Mouse (Mus musculus) left cerebral cortex, adult 11 months (tissue): ENCODE data around the gene Erlec1.

Experiments used
- DNase-seq: peaks from one replicate; pipeline ENCODE4 v3.0.0; 2022; ENCODE audit warnings: low spot score

Erlec1 gene

GRCm38 (mm10) chr11:30954279-30954725 lies at the start of gene Erlec1:
TSS of gene Erlec1 (minus strand) at chr11:30954335.
- DNase-seq = peak; percentile 83

- no peak for DNase-seq
Observed at GRCm38 (mm10) chr11:31001169-31001908, 47.2 kb upstream of the Erlec1 start.

DNA sequence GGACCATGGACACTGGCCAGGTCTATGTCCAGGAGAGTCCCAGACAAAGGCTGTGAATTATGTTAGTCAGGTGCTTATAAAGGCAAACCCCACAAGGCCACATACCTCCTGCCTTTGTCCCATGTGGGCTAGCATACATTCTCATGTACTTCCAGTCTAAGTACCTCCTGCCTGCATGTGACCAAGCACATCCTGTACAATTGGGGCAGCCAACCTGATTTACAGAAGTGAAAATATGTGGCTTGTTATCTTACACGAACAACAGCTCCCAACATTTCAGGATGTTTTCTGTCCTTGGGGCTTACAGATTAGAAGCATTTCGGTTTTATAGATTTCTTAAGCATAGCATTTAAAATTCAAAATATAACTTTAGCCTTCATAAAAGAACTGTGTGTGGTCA lies 45.9 kb upstream of the Erlec1 start:
- DNase-seq = no peak

GRCm38 (mm10) chr11:30998704-30999103 lies 44.6 kb upstream of the Erlec1 start:
- no peak for DNase-seq

- DNase-seq = no peak
Observed at GRCm38 (mm10) chr11:30998199-30998598, 44.1 kb upstream of the Erlec1 start.

DNA sequence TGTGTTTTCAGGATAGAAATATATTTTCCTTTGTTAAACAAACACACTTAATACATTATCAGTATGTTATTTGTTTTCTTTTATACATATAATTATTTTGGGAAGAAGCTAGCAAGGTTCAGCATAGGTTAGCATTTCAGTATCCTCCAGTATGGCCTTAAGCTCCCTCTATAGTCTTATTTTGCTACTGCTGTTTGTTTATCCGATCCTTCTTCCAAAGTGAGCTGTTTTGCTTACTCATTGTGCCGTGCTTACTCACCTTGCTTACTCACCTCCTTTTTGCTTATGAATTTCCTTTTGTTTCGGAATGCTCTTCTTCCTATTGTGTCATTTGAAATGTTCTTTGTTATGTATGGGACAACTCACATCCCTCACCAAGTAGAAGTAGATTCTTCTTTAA lies 42.5 kb upstream of the Erlec1 start:
- no peak for DNase-seq

DNA sequence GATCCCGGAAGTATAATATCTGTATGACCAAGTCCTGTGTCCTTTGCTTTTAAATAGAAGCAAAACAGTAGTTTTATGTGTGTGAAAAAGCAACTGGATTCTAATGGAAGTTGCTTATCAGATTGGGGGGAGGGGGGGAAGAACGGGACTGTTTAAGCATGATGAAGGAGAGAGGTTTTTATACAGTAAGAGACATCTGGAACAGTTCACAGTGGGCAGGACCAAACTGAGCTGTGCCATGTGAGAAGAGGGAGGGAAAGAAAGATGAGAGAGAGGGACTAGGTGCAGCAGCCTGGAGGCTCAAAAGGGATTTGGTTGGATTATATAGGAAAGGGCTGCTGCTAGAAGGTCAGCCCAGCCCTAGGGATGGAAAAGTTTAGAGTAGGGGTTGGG lies 32.5 kb upstream of the Erlec1 start:
- no peak for DNase-seq

GRCm38 (mm10) chr11:30985877-30986624 lies 31.9 kb upstream of the Erlec1 start, which contains the start of gene Chac2:
TSS of gene Chac2 (minus strand) at chr11:30986350.
- DNase-seq = peak; percentile 76

DNA sequence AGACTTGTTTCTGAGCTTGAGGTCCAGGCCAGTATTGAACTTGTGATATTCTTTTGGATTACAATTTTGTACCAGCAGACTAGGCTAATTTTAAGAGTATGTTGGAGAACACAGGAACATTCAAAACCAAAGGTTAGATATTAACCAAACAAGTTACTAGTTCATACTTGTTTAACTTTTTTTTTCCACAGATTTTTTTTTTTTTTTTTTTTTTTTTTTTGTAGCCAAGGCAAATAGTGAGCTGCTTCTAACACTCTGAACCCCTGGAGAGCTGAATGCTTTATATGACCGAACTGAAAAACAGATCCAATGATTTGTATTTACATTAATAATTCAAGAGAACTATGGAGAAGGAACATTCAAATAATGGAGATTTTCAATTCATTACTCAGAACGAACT lies 31.1 kb upstream of the Erlec1 start:
- DNase-seq = no peak

DNA sequence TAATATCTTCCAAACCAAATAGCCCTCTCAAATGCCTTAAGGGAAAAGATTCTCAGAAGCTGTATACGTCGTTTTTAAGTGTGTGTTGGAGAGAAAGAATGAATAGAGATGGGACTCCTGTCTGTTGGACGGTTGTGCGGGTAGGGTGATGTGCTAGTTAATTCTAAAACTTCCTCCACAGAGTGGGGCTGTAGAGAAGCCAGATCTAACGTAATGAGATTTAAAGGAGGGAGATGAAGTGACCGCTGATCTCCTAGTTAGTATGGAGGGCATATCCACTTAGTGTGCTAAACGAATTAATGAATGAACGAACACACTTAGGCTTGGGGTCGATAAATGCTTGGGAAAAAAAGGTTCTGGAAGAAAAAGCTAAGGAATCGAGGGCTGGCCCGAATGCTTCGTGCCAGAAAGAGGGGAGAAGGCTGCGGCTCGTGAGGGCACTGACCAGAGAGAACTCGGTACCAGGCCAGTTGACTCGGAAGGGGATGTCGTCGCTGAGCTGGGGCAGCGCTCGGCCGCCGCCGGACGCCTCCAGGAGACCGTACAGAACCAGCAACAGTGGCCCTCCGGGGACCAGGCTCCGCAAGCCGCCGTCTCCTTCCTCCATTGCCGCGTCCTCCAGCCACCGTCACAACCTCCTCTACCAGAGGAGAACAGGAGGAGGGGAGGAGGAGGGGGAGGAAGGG lies 523 bp downstream of the Erlec1 start:
- DNase-seq = peak; percentile 15

DNA sequence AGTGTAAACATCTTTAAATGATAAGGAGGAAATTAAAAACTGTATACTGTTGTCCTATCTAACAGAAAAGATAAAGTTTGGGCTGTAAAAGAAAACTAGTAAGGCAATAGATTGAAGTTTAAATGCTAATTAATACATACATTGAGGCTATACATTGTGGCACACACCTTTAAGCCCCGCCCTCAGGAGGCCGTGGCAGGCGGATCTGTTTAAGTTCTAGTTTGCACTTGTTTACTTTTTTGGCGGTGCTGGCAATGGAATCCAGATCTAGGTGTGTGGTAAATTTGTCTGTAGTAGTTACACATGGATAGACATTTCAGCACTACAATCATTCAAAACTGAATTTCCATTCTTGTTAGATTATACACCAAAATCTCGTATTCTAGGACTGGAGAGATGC lies 1.3 kb downstream of the Erlec1 start:
- no peak for DNase-seq

GRCm38 (mm10) chr11:30943522-30943921 lies 10.6 kb downstream of the Erlec1 start:
- no peak for DNase-seq

DNA sequence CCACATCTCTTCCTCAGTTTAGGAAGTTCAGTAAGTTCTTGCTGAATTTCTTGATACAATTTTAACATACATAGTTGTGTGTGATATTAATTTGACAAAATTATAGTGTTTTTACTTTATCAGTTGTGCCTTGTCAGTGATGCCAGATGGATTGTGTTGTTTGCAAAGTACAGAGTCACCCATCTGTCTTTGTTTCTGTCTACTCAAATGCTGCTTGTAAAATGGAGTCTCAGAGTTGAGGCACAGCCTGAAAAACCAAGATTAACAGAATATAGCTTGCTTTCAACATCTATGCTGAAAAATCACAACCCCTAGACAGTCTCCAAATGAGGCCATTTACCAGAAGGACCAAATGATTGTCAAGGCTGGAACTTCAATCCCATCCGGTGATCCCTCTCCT lies 25.6 kb downstream of the Erlec1 start:
- DNase-seq = no peak

DNA sequence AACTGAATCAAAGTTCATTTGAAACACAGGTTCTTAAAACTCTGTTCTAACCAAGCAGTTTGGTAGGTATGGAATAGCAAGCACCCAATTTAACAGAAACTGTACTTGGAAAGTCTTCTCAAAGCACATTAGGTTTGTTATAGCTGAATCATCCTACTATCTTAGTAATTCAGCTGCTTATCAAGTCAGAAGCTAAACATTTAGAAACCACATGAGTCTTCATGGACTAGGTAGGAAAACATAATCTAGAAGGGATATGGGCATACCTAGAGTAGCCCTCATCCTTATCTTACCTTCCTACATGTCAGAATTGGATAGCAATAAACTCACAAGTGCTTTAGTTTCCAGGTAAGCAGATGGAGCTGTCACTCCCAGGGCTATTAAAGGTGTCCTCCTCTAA lies 26.1 kb downstream of the Erlec1 start:
- no peak for DNase-seq

GRCm38 (mm10) chr11:30923283-30923682 lies 30.9 kb downstream of the Erlec1 start:
- DNase-seq = no peak

- no peak for DNase-seq
Observed at GRCm38 (mm10) chr11:30920641-30921040, 33.5 kb downstream of the Erlec1 start.

DNA sequence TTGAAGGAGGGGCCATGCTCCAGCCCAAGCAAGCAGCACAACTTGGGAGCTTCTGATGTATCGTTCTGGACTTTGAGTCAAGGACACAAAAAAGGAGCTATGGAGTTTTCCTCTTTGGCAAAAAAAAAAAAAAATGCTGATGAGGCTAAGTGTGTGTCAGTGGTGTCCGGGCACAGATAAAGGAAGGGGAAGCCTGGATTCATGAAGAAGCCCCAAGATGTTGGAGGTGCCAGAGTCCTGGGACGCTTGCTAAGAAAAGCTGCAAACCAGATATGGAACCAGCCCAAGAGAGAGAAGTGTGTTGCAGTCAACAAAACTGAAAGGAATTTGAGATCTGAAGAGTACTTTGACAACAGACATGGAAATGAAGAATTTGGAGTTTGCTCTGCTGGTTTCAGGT lies 41.8 kb downstream of the Erlec1 start:
- DNase-seq = no peak

GRCm38 (mm10) chr11:30899312-30899711 lies 54.8 kb downstream of the Erlec1 start:
- DNase-seq = no peak

DNA sequence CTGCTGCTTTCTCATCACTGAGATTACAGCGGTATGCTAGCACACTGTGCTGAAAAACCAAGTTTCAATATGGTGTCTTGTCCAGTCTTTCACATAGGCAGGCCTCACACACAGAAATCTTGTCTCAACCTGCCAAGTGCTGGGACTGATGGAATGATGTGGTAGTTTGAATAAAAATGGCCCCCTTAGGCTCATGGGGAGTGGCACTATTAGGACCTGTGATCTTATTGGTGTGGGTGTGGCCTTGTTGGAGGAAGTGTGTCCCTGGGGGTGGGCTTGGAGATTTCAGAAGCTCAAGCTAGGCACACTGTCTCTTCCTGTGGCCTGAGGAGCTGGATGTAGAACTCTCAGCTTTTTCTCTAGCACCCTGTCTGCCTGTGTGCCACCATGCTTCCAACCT lies 57.9 kb downstream of the Erlec1 start:
- no peak for DNase-seq

DNA sequence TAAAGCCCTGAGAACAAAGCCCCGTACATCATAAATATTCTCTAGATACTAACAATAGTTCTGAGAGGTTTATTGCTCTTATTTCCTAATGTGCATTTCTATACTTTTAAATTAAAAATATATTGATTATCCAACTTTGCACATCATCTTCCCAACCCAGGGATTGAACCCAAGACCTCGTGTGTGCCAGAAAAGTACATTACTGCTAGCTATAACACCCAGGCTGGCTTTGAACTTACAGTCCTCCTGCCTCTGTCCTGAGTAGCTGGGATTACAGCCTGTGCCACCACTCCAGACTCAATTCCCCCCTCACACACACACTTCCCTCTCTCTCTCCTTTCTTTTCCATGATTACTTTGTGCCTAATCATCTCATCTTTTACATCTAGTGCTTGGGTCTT lies 66.0 kb downstream of the Erlec1 start:
- no peak for DNase-seq

- DNase-seq = peak; percentile 42
Observed at GRCm38 (mm10) chr11:30885171-30885871, 68.8 kb downstream of the Erlec1 start, which contains the start of the genes Gpr75 and Asb3. TSS of gene Gpr75 (plus strand) at chr11:30885358. TSS of gene Asb3 (plus strand) at chr11:30885416.
